Mouse (Mus musculus) heart, postnatal 10 days (tissue): Measurements from ENCODE around the gene Lrp4. TPM values are rescaled to one million over a fixed set of nuclear protein-coding genes. Genes with fewer than 3 reads are reported as not detected.

Source experiments
- DNase-seq, 2 experiments: peaks; one replicate each; pipeline ENCODE4 v3.0.0; 2021
- intact Hi-C: fragments of 180-260 bp; cut with DNase I; formaldehyde crosslinking; loops from one replicate; pipeline ENCODE4 v1.15.1; 2025
- total RNA-seq, 2 experiments: library from RNA; stranded (reverse); gene quantifications; 2 replicates each; pipeline ENCODE4 v1.2.3; 2021

Gene Lrp4
- total RNA-seq, result 10 to 100 TPM; 11.4 to 13.3 TPM

DNA sequence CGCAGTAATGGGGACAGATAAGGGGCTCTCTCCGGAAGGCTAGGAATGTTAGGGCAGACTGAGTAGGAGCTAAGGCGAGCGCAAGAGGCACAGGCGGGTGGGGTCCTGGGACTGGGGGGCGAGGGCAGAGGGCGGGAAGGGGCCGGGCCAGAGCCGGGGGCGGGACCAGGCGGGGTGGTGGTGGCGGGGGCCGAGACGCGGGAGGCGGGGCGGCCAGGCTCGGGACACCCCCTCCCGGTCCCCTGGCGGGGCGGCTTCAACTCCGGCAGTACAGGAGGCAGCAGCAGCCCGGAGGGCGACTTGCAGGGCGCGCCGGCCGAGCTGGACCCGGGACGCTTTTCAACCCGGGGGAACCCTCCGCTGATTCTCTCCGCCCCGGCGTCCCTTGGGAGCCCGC, at the start of gene Lrp4:
TSS of gene Lrp4 (plus strand) at position 253 of the 397 bp plus-strand sequence.
- DNase-seq, result peak in 1 of 2 experiments; percentile 71
- intact Hi-C loops, result loop anchor here (5.0 kb wide), 1 partner anchor 170 kb away; no protein-coding TSS in a partner anchor

DNA sequence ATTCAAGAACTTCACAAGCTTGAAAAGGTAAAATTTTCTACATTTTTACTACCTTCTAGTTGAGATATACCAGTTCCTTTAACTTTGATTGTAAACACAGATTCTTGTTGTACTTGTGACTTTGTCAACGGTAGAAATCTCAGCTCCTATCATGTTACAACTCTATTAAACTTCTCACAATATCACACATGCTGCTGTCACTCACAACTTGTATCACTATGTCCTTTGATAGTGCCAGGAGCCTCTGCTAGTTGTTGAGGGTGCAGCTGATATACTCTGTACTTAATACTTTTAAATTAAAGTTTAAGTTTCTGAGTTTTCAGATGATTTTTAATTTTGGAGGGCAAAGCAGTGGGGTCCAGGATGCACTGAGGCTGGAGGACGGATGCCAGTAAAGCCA, 49.3 kb upstream of the Lrp4 start:
- intact Hi-C loops, result no loop called here
- DNase-seq, result no peak

GRCm38 (mm10) chr2:91411473-91411872, 45.8 kb upstream of the Lrp4 start:
- no peak for DNase-seq
- intact Hi-C loops, result no loop called here

- intact Hi-C loops, result no loop called here
- DNase-seq, result peak; percentile 14 to 27
Measured at GRCm38 (mm10) chr2:91412361-91412760, 45.0 kb upstream of the Lrp4 start.

DNA sequence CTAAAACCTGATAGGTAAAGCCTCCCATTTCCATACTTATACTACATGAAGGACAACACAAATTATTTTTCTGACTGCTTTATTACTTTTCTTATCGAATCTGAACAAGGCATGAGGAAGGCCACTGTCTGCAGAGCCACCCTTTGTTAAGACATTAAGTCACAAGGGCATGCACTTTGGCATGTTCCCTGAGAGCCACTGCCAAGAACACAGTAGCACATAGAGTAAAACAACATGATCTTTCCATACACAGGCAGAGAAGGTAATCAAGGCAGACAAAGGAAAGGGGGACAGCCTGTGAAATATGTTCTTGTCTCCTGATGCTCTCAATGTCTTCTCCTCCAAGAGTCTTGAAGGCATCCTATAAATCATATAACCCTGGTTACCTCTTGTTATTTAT, 43.5 kb upstream of the Lrp4 start:
- peak in 1 of 2 experiments; percentile 12 for DNase-seq
- intact Hi-C loops, result no loop called here

DNA sequence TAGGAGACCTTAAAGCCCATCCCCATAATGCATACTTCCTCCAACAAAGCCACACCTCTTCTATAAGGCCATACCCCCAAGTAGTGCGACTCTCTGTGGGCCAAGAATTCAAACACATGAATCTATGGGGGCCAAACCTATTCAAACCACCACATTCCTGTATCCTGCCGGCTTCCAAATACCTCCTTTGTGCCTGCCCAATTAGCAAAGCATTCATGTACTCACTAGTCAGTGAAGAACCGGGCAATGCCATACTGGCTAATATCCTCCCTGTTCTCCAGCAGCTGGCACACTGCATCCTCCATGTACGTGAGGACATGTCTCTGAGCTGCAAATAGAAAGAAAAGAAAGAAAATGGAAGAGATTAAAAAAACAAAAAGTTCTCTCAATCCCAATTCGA, 35.7 kb upstream of the Lrp4 start:
- intact Hi-C loops, result no loop called here
- DNase-seq, result no peak

DNA sequence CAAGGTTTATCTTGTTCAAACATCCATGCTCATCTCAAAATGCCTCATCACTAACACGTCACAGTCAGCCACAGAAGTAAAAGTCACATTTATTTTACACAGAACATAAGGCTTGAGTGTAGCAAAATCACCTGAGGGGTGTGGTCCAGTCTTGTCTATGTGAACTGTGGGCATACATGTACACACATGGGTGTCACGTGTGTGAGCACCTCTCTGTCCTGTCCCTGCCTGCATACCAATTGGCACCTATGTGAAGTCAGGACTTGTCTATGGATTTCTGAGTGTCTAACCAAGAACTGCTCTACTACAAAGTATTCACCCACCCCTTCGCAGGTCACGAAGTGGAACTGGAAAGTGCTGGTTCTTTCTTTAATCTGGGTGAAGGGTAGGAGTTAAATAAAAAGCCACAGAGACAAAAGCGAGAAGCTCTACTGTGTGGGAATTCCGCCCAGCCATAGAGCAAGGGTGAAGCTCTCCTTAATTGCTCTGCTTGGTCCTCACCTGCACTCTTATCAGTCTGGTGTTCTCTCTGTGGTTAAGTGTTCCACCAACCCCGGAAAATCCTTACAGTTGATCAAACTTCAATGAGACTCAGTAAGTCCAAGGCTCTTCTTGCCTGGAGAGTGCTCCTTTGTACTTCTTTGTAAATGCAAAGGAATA, 33.1 kb upstream of the Lrp4 start:
- intact Hi-C loops, result no loop called here

GRCm38 (mm10) chr2:91426321-91426720, 31.0 kb upstream of the Lrp4 start:
- intact Hi-C loops, result no loop called here
- no peak for DNase-seq

More for the DNA sequence above, 33.1 kb upstream of the Lrp4 start:
- no peak for DNase-seq

- no peak for DNase-seq
- intact Hi-C loops, result no loop called here
Measured at GRCm38 (mm10) chr2:91429146-91429545, 28.2 kb upstream of the Lrp4 start.

- no peak for DNase-seq
- intact Hi-C loops, result no loop called here
Measured at GRCm38 (mm10) chr2:91429915-91430599, 27.3 kb upstream of the Lrp4 start.

DNA sequence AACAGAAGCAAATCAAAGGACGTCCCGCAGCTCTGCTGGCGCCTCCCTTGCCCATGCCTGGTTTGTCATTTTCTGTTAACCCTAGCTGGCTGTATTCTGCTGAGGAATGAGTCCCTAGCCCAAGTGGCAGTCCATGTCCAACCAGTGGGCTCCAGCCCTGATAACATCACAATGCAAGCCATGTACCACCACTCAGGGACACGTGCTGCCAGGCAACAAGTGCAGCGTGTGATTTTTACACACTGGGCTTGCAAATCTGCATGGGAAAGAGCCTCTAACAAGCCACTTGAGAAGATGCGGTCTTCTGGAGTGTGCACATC, 26.8 kb upstream of the Lrp4 start:
- no peak for DNase-seq
- intact Hi-C loops, result no loop called here

GRCm38 (mm10) chr2:91436713-91437112, 20.6 kb upstream of the Lrp4 start:
- no peak for DNase-seq
- intact Hi-C loops, result no loop called here

DNA sequence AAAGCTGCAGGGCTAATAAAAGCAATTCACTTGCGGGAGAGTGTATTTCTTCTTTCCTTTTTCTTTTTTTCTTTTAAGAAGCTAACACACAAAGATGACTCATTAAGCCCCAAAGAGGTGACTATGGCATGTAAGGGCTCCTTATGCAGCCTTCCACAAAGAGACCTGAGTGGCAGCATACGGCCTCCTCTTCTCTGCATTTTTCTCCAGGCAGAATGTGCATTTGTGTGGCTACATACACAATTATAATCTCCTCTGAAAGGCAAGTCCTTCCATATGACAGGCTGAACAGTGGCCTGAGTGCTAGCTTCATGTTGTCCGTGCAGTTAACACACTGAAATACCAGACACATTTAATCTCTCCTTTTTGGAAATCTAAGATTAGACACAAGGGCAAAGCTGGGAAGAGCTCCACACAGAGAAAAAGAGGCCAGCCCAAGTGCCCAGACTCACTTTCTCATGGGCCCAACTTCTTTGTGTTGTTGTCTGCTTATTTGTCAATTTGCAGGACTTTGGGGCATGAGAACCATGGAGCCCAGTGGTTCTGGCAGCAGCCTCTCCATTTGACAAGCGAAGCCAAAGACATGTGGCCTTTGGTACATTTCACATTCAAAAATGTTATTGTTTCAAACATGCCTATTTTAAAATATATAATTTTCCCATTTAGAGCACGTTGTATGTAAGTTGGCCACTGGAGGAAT, 20.0 kb upstream of the Lrp4 start:
- DNase-seq, result no peak
- intact Hi-C loops, result no loop called here

GRCm38 (mm10) chr2:91439271-91439670, 18.0 kb upstream of the Lrp4 start:
- no peak for DNase-seq
- intact Hi-C loops, result no loop called here

DNA sequence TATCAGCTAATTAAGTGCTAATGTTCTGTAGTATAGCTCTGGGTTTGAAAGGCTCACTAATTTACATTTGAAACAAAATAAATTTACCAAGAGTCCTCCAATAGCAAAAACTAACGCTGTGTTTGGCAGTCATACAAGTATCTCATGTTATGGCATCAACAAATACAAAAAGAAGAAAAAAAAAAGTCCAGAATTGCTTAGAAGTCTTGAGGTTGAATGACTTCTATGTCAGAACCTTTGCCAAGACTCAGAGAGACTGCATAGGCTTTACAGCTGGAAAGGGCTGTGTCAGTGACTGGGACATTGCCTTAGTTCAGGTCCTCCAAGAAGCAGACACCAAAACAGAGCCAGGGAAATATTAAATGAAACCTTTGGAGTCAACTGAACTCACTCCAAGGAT, 17.4 kb upstream of the Lrp4 start:
- DNase-seq, result no peak
- intact Hi-C loops, result no loop called here

- DNase-seq, result no peak
Measured at GRCm38 (mm10) chr2:91440686-91441085, 16.6 kb upstream of the Lrp4 start.

GRCm38 (mm10) chr2:91441715-91442114, 15.6 kb upstream of the Lrp4 start:
- no peak for DNase-seq
- intact Hi-C loops, result no loop called here

More at GRCm38 (mm10) chr2:91440686-91441085, 16.6 kb upstream of the Lrp4 start:
- intact Hi-C loops, result no loop called here

DNA sequence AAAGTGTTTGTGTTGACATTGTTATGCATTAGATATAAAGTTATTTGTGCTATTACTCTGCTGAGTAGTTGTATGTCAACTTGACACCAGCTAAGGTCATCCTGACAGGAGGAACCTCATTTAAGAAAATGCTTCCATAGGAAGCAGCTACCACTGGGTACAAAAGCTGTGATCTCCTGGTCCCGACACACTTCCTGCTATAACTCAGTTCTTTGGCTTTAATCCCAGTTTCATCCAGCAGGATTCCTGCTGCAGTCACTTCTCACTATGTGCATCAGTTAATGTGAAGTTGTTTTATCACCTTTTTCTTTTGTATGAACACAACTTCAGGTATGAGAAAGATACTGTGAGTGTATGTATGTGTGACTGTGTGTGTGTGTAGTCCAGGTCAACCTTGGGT, 15.1 kb upstream of the Lrp4 start:
- intact Hi-C loops, result no loop called here

GRCm38 (mm10) chr2:91444286-91444892, 12.9 kb upstream of the Lrp4 start, which contains the start of gene 1110051M20Rik:
Gene 1110051M20Rik, minus strand, starts transcription at chr2:91444704.
- DNase-seq, result peak; percentile 90 to 94
- intact Hi-C loops, result no loop called here

More for the DNA sequence above, 15.1 kb upstream of the Lrp4 start:
- DNase-seq, result no peak

DNA sequence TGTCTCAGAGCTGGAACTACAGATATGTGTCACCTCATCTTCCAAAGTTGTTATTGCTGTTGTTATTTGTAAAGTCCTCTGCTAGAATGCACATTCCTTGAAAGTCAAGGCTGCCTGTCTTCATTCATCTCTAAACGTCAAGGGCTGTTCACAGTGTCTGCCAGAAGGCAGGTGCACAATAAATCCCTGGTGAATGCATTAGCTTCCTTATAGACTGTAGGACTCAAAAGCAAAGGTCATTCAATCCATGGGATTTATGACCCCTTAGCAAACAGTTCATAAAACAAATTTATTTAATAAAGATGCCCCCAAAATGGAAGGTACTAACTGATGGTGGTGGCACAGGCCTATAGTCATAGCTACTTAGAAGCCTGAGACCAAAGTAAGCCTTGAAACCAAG, 7.6 kb upstream of the Lrp4 start:
- intact Hi-C loops, result no loop called here

DNA sequence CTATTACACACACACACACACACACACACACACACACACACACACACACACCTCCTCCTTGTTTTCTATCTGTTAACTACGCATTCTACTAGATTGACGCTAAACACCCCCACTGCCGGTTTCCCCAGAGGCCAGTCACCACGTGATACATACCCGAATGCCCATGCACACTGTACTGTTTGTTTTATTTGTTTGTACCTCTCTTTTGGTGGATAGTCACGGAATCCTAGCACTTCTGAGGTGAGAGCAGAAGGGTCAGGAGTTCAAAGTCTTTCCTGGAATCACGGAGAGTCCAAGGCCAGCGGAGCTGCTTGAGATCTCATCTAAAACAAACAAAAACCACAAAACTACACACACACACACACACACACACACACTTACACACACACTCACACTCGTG, 7.0 kb upstream of the Lrp4 start:
- intact Hi-C loops, result no loop called here
- DNase-seq, result no peak

More for the DNA sequence above, 7.6 kb upstream of the Lrp4 start:
- DNase-seq, result no peak
